Mouse (Mus musculus) heart, postnatal 36 days (tissue): Measurements from ENCODE around the gene Slc25a12. TPM values are rescaled to one million over a fixed set of nuclear protein-coding genes. Genes with fewer than 3 reads are reported as not detected.

Source experiments
- DNase-seq, 2 experiments: peaks; one replicate each; pipeline ENCODE4 v3.0.0; 2021 to 2022
- intact Hi-C: fragments of 180-260 bp; cut with DNase I; formaldehyde crosslinking; loops from one replicate; pipeline ENCODE4 v1.15.1; 2025
- total RNA-seq, 2 experiments: library from RNA; stranded (reverse); gene quantifications; 2 replicates each; pipeline ENCODE4 v1.2.3; 2021

Gene Slc25a12
- total RNA-seq, 2 experiments from 2014 or later: 252 to 275 TPM

DNA sequence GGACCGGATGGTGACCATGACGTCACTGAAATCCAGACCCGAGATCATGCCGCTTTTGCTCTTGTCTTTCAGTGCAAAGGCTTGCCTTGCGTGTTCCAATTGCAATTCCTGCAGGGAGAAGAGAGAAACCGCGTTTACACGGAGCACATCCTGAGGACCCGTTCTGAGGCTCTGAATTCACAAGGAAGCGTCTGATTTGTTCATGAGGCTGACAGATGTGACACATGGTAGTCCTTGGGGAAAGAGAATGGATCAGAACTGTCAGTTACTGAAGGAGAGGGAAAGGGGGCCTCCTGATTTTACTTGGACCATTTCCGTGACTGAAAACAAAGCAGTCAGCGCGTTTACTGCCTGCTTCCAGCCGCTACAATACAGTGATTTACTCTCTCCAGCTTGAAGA is 52.5 kb downstream of the Slc25a12 start:
- DNase-seq: no peak
- intact Hi-C loops: no loop called here

GRCm38 (mm10) chr2:71314080-71314479 is 53.5 kb downstream of the Slc25a12 start:
- intact Hi-C loops: no loop called here

DNA sequence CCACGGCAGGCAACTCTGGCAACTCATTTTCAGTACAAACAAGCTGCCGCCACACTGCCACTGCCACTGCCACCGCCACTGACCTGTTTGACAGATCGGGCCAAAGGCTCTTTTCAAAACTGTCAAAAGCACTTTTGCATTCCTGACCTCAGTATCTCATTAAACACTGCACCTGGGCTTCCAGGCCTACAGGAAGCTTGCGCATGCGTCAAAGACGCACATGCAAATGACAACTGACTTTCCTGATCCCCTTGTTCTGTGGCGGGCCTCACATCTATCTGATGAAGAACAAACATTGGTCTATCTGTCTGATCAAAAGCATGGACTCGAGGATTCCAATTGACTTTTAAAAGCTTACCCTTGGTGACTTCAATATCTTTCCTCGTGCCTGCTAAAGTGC is 55.5 kb downstream of the Slc25a12 start:
- intact Hi-C loops: no loop called here

More at GRCm38 (mm10) chr2:71314080-71314479, 53.5 kb downstream of the Slc25a12 start:
- DNase-seq: no peak

GRCm38 (mm10) chr2:71309726-71310125 is 57.8 kb downstream of the Slc25a12 start:
- no peak for DNase-seq
- intact Hi-C loops: no loop called here

More for the DNA sequence above, 55.5 kb downstream of the Slc25a12 start:
- no peak for DNase-seq

- intact Hi-C loops: no loop called here
Measured at GRCm38 (mm10) chr2:71306357-71306756, 61.2 kb downstream of the Slc25a12 start.

DNA sequence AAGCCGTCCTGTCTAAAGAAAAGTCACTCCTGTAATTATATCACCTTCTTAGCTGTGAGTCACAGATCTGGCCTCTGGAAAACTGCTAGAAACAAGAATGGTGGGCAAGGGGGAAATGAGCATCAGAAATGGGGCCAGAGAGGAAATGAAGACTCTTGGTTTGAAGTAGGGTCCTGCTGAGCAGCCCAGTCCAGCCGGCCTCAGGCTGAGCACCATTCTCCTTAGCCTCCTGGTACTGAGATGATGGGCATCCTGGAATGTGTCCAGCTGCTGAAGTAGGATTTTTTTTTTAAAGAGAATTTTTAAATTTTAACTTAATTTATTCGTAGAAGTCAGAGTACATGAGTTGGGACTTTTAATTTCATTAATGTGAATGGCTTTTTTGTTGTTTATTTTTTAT is 62.7 kb downstream of the Slc25a12 start:
- DNase-seq: no peak
- intact Hi-C loops: no loop called here

More at GRCm38 (mm10) chr2:71306357-71306756, 61.2 kb downstream of the Slc25a12 start:
- no peak for DNase-seq

DNA sequence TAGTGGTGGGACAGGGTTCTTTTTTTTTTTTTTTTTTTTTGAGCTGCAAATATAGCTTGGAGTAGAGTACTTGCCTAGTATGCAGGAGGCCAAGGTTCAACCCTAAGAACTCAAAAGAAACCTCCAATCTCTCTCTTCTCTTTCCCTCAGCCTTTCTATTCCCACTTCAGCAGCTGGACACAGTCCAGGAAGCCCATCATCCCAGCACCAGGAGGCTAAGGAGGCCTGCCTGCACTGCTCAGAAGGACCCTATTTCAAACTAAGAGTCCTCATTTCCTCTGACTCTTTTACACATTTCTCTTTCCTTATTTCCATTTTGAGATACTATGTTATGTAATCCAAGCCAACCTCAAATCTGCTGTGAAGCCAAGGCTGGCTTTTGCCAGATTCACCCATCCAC is 64.3 kb downstream of the Slc25a12 start:
- intact Hi-C loops: no loop called here
- DNase-seq: no peak

- DNase-seq: no peak
- intact Hi-C loops: no loop called here
Measured at GRCm38 (mm10) chr2:71302156-71302663, 65.3 kb downstream of the Slc25a12 start.

DNA sequence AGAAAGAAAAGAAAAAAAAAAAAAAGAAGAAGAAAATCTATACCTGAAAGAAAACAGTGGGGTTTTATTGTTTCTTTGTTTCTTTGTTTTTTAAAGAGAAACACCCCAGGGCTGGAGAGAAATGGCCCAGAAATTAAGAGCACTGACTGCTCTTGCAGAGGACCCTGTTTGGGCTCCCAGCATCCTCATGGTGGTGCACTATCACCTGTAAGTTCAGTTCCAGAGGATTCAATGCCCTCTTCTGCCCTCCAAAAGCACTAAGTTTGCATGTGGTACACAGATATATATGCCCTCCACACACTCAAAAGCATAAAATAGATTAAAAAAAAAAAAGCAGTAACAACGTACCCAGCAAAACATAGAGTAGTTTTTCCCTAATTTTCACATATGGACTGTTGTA is 68.8 kb downstream of the Slc25a12 start:
- DNase-seq: peak in 1 of 2 experiments; percentile 11
- intact Hi-C loops: no loop called here

GRCm38 (mm10) chr2:71297501-71297900 is 70.0 kb downstream of the Slc25a12 start:
- intact Hi-C loops: no loop called here
- DNase-seq: no peak

DNA sequence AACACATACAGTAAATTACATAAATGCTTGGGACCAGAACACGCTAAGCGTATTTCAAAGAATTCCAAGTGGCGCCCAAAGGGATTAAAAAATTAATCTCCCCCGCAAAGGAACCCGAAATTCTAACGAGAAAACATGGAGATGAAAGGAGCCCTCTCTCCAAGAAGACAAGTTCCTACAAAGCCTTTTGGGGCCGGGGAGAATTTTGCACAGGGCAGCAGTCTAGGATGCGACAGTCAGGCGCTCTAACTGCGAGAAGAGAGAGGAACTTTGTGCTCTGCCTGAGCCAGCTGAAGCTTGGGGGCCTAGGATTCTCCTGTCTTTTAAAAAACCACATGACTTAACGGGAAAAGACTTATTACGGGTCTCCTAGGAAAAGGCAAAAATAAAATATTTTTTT is 71.7 kb downstream of the Slc25a12 start:
- no peak for DNase-seq
- intact Hi-C loops: no loop called here

GRCm38 (mm10) chr2:71294489-71294888 is 73.1 kb downstream of the Slc25a12 start:
- DNase-seq: no peak
- intact Hi-C loops: no loop called here

DNA sequence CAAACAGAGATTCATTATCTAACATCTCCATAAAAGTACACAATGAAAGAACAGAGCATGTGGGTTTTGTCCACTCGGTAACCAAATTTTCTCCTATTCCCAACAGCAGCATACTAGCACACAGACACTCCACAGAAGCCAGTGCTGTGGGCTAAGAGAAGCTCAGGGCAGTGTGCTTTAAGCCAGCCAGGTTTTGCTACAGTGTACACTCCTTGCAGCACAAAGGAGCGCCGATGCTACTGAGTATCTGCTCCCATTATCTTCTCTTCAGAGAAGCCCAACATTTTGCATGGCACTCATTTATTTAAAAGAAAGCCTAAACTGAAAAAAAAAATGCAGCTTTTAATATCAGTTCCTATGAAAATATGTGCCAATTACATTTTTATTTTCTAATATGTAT is 73.6 kb downstream of the Slc25a12 start:
- DNase-seq: no peak
- intact Hi-C loops: no loop called here

DNA sequence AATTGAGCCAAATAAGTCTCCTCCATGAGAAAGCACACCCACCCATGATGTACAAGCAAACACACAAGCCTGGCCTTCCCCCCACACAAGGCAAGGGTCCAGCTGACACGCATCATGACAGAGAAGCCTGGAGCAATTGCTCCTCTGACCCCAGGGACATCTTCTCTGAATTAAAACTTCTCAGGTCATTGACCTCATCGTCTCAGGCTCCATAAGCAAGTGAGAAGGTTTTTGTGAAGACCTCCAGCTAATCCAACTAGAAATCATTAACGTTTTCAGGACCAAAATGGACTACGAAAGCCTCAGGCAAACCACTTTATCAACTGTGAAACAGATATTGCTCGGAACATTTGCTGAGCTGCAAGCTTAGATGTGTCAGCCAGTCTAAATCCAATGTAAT is 76.0 kb downstream of the Slc25a12 start:
- intact Hi-C loops: no loop called here
- DNase-seq: no peak

DNA sequence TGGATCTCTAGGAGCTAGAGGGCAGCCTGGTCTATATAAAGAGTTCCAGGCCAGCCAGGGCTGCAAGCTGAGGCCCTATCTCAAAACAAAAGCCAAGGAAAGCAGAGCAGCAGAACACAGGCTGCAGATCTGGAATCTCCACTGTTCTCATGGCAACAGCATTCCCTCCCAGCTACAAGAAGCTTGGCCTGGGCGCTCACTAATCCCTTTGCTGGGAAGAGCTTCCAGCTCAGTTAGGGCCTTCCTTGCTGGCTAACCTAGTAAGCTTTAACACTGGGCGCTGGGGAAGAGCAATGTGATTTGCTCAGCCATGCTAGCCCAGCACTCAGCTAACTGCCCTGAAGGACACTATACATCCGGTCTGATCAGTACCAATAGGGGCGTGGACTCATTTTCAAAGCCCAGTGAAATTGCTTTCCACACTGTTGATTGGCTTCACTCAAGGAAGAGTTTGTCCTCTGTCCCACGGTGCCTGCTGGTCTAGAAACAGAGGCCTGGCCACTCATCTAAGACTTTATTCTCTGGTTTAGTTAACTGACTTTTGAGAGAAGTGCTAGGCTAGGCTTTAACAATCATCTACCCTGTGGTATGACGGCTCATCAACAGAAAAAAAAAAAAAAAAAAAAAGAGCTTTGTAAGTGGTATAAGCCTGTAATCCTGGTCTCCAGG is 77.3 kb downstream of the Slc25a12 start:
- DNase-seq: no peak
- intact Hi-C loops: no loop called here

GRCm38 (mm10) chr2:71281981-71282380 is 85.6 kb downstream of the Slc25a12 start:
- intact Hi-C loops: no loop called here
- DNase-seq: no peak

GRCm38 (mm10) chr2:71278791-71279775 is 88.5 kb downstream of the Slc25a12 start:
- DNase-seq: no peak
- intact Hi-C loops: loop anchor here (10.0 kb wide), 1 partner anchor 124 kb away; no protein-coding TSS in a partner anchor

GRCm38 (mm10) chr2:71275734-71276133 is 91.8 kb downstream of the Slc25a12 start:
- DNase-seq: no peak
- intact Hi-C loops: loop anchor here (10.0 kb wide), 1 partner anchor 121 kb away; no protein-coding TSS in a partner anchor

- peak; percentile 48 to 49 for DNase-seq
- intact Hi-C loops: loop anchor here (10.0 kb wide), 1 partner anchor 119 kb away; no protein-coding TSS in a partner anchor
Measured at GRCm38 (mm10) chr2:71273955-71274679, 93.4 kb downstream of the Slc25a12 start.

GRCm38 (mm10) chr2:71270085-71270484 is 97.5 kb downstream of the Slc25a12 start:
- intact Hi-C loops: loop anchor here (10.0 kb wide), 1 partner anchor 115 kb away; no protein-coding TSS in a partner anchor
- DNase-seq: no peak
